Mouse (Mus musculus): ENCODE measurements around the gene Rfxap.

DNA sequence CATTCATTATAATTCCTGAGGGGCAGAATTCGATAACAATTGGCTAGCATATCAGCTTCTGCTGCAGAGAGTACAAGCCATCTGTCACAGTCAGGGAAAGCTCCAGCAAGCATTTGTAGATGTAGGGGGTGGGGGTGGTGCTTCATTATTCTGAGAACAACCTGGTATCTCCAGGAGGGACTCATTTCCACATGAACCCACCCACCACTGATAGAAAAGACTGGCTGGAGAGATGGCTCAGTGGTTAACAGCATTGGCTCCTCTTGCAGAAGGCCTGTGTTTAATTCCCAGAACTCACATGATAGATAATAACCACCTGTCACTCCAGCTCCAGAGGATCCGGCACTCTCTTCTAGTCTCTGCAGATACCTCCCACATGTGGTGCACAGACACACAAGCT is 27.8 kb upstream of the Rfxap start:
- TF ChIP-seq POLR2A (IDR thresholded peaks at IDR 0.05; ENCODE audit: insufficient read depth, low read length) (no peak), CTCF (IDR thresholded peaks at IDR 0.05; ENCODE audit: low read depth, low read length) (no peak)

Measured in ES-Bruce4 (cell line).